Mouse (Mus musculus) kidney, embryonic 14.5 days (tissue): Measurements from ENCODE around the gene Irf1. TPM values are rescaled to one million over a fixed set of nuclear protein-coding genes. Genes with fewer than 3 reads are reported as not detected.
"Not testable (repeated sequence)": the region's sequence is repeated elsewhere in the genome, so short reads cannot be mapped to it uniquely, and the experiment has no call there.

Experiments used
- ATAC-seq: fragments of 200-750 bp; cut with Nextera tagmentation; 2 replicates; pipeline ENCODE4 v1.8.0; 2017; ENCODE audit warnings: moderate number of reproducible peaks, mild to moderate bottlenecking, moderate TSS enrichment, moderate library complexity; ENCODE audit not compliant: low FRiP score, low TSS enrichment
- H3K27ac ChIP-seq: fragments of 300-500 bp; sonication (generic); 2 replicates; pipeline ENCODE4 v1.5.1; 2014; ENCODE audit warnings: low read depth, mild to moderate bottlenecking, low read length, moderate library complexity, mixed read lengths
- H3K27me3 ChIP-seq: fragments of 300-500 bp; sonication (generic); 2 replicates; pipeline ENCODE4 v1.6.1; 2014; ENCODE audit warnings: mild to moderate bottlenecking, low read length; ENCODE audit not compliant: control insufficient read depth, insufficient read depth
- H3K36me3 ChIP-seq: fragments of 300-500 bp; sonication (generic); 2 replicates; pipeline ENCODE4 v1.6.1; 2014; ENCODE audit warnings: low read length, mixed read lengths; ENCODE audit not compliant: control insufficient read depth, insufficient read depth
- H3K4me1 ChIP-seq: fragments of 300-500 bp; sonication (generic); 2 replicates; pipeline ENCODE4 v1.6.1; 2014; ENCODE audit warnings: low read length, mixed read lengths; ENCODE audit not compliant: control insufficient read depth, insufficient read depth
- H3K4me2 ChIP-seq: fragments of 300-500 bp; sonication (generic); replicated peaks from 2 replicates; pipeline ENCODE4 v1.6.1; 2014; ENCODE audit warnings: low read depth, mild to moderate bottlenecking, low read length
- H3K4me3 ChIP-seq: fragments of 300-500 bp; sonication (generic); 2 replicates; pipeline ENCODE4 v1.5.1; 2014; ENCODE audit warnings: mild to moderate bottlenecking, low read length
- H3K9ac ChIP-seq: fragments of 300-500 bp; sonication (generic); 2 replicates; pipeline ENCODE4 v1.6.1; 2014; ENCODE audit warnings: low read depth, mild to moderate bottlenecking, low read length, moderate library complexity
- H3K9me3 ChIP-seq: fragments of 300-500 bp; sonication (generic); 2 replicates; pipeline ENCODE4 v1.6.1; 2016; ENCODE audit warnings: low read length; ENCODE audit not compliant: control insufficient read depth
- WGBS: fragments of 180-500 bp; shearing (Covaris S2); extraction: QIAGEN DNeasy Blood & Tissue Kit; methylation state at CpG from one replicate; pipeline ENCODE4 v1.1.7; 2014; 5-methylcytosine and 5-hydroxymethylcytosine counted together
- polyA plus RNA-seq: library from polyadenylated mRNA; unstranded; fragments of >200 nt; fragmentation: Nextera tagmentation; extraction: Ambion mirVana; gene quantifications from 2 replicates; pipeline ENCODE4 v1.2.1, GENCODE M21; 2014

Gene Irf1
- polyA plus RNA-seq, 1 experiment from 2014 or later: 13.2 TPM

GRCm38 (mm10) chr11:53758033-53758432, 11.8 kb upstream of the Irf1 start:
- 77% methylated on average over 8 of the region's 9 CpGs for WGBS
- H3K4me2 ChIP-seq, H3K36me3 ChIP-seq, ATAC-seq, H3K27me3 ChIP-seq, H3K27ac ChIP-seq, H3K9ac ChIP-seq, H3K9me3 ChIP-seq, H3K4me3 ChIP-seq: not testable (repeated sequence)
- peaks cover 30% of the 10 kb centered on the region for H3K4me1 ChIP-seq

DNA sequence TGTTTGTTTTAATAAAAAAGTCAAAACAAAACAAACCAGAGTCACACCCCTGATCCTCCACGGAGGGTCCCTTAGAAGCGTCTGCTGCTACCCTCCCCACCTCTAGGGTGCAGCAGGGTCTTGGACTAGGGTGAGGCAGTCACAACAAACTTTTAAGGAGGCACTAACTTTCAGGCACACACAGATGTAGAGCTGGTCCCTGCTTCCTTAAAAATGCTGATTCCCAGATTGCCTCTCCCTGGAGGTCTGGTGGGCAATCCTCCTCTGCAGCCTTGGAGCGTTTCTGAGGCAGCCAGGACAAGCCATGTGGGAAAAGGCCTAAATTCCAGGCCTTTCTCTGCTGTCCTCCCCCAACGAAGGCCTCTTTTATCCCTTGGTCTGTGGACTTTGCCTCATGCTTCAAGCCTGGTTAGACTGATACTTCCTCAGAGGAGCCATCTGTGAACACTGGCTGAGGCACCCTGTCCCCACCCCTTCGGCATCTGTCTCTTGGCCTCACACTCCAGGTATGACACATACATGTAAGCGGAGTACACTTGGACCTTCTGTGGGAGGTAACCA, 10.9 kb upstream of the Irf1 start:
- Histone ChIP-seq H3K27ac (no peak overlapping the region), H3K27me3 (no peaks in the 10 kb centered on the region), H3K4me1 (peaks cover 38% of the 10 kb centered on the region), H3K36me3 (no peaks in the 10 kb centered on the region), H3K9me3 (no peaks in the 10 kb centered on the region), H3K4me2 (no peak overlapping the region), H3K9ac (no peak overlapping the region), H3K4me3 (no peak overlapping the region)
- WGBS: 41% methylated on average over 6 of the region's 6 CpGs
- ATAC-seq: no peak

DNA sequence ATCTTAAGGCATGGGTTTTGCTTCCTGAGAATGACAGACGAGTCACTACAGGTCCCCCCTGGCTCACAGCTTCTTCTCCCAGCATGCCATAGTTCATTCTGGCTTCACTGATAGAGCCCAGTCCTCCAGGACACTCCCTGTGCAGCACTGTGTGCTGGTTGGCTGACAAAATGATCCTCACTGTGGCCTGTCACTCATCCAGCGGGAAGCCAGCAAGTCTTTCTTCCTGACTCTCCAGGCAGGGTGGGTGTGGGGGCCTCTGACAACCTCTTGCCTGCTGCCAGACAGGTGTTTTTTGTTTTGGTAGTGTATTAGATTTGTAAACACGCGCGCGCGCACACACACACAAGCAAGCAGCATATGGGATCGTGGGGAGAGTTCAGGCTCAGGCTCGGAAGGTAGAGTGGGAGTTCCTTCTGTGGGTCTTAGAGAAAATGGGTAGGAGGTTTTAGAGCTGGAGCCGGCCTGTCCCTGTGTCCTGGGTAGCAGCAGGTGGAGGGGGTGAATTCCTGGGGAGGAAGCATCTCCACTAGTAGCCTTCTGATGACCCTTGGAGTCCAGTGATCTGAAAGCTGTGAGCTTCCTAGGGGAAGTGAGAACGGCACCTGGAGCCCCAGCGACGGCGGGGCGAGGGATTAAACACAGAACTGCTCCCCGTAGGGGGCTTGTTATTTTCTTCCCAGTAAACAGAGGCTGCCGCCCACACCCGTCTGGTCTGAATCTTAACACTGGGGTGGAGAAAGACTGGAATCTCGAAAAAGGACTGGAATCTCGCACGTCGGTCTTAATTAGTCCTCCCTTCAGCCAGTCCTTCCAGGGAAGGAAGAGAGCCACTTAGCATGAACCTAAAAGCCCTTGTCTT, 10.0 kb upstream of the Irf1 start:
- no peaks in the 10 kb centered on the region for H3K27me3 ChIP-seq
- 18% methylated on average over 22 of the region's 22 CpGs for WGBS
- H3K36me3 ChIP-seq: no peaks in the 10 kb centered on the region
- H3K27ac ChIP-seq: no peak overlapping the region
- no peaks in the 10 kb centered on the region for H3K9me3 ChIP-seq
- no peak overlapping the region for H3K9ac ChIP-seq
- no peak overlapping the region for H3K4me3 ChIP-seq
- no peak for ATAC-seq
- H3K4me1 ChIP-seq: peaks cover 42% of the 10 kb centered on the region
- H3K4me2 ChIP-seq: no peak overlapping the region

GRCm38 (mm10) chr11:53761284-53761683, 8.5 kb upstream of the Irf1 start:
- Histone ChIP-seq H3K27me3 (no peaks in the 10 kb centered on the region), H3K4me1 (peaks cover 42% of the 10 kb centered on the region), H3K27ac (no peak overlapping the region), H3K4me3 (no peak overlapping the region), H3K9ac (no peak overlapping the region), H3K9me3 (no peaks in the 10 kb centered on the region), H3K4me2 (no peak overlapping the region), H3K36me3 (no peaks in the 10 kb centered on the region)
- ATAC-seq: no peak
- 73% methylated on average over 5 of the region's 5 CpGs for WGBS

DNA sequence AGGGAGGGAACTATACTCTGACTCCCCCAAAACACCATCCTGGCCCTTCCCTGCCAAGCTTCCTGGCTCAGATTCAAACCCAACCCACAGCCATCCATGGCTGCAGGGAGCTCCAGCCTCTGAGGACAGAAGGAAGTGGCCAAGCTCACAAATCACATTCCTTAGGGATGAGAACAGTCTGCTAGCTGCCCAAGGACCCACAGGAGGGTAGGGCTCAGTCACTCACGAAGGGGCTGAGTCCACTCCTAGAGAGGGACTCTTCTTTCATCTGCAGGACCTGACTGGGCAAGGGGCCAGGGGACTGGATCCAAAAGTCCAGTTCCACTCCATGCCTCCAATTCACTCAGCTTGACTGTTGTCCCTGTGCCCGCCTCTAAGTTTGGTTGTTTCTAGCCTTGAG, 8.0 kb upstream of the Irf1 start:
- no peaks in the 10 kb centered on the region for H3K9me3 ChIP-seq
- ATAC-seq: no peak
- peaks cover 42% of the 10 kb centered on the region for H3K4me1 ChIP-seq
- H3K9ac ChIP-seq: no peak overlapping the region
- H3K27me3 ChIP-seq: no peaks in the 10 kb centered on the region
- peak overlapping the region; percentile 91 for H3K27ac ChIP-seq
- no peak overlapping the region for H3K4me3 ChIP-seq
- no peaks in the 10 kb centered on the region for H3K36me3 ChIP-seq
- 43% methylated on average over 2 of the region's 2 CpGs for WGBS
- no peak overlapping the region for H3K4me2 ChIP-seq

GRCm38 (mm10) chr11:53762426-53762825, 7.4 kb upstream of the Irf1 start:
- Histone ChIP-seq H3K27me3 (no peaks in the 10 kb centered on the region), H3K9me3 (no peaks in the 10 kb centered on the region), H3K27ac (peak overlapping the region; percentile 91), H3K4me1 (peaks cover 42% of the 10 kb centered on the region), H3K36me3 (no peaks in the 10 kb centered on the region), H3K4me3 (peak overlapping the region; percentile 32), H3K4me2 (peak overlapping the region; percentile 64), H3K9ac (peak overlapping the region; percentile 37; the same call in 1 of the 2 replicates)
- no peak for ATAC-seq
- 77% methylated on average over 2 of the region's 2 CpGs for WGBS

GRCm38 (mm10) chr11:53762827-53763495, 6.9 kb upstream of the Irf1 start:
- peaks cover 42% of the 10 kb centered on the region for H3K4me1 ChIP-seq
- WGBS: 5% methylated on average over 23 of the region's 23 CpGs
- ATAC-seq: peak; percentile 32

GRCm38 (mm10) chr11:53763496-53764140, 6.2 kb upstream of the Irf1 start:
- WGBS: under 1% methylated on average over 33 of the region's 33 CpGs
- peak overlapping the region; percentile 64 for H3K4me2 ChIP-seq
- H3K27me3 ChIP-seq: no peaks in the 10 kb centered on the region
- H3K9ac ChIP-seq: peak overlapping the region; percentile 58; the same call in 1 of the 2 replicates
- peaks cover 39% of the 10 kb centered on the region for H3K4me1 ChIP-seq
- peak overlapping the region; percentile 91 for H3K27ac ChIP-seq
- H3K9me3 ChIP-seq: no peaks in the 10 kb centered on the region
- H3K4me3 ChIP-seq: peak overlapping the region; percentile 32
- H3K36me3 ChIP-seq: no peaks in the 10 kb centered on the region
- ATAC-seq: peak; percentile 75

More at GRCm38 (mm10) chr11:53762827-53763495, 6.9 kb upstream of the Irf1 start:
- Histone ChIP-seq H3K4me3 (peak overlapping the region; percentile 32), H3K9ac (peak overlapping the region; percentile 58), H3K27ac (peak overlapping the region; percentile 91), H3K36me3 (no peaks in the 10 kb centered on the region), H3K27me3 (no peaks in the 10 kb centered on the region), H3K9me3 (no peaks in the 10 kb centered on the region), H3K4me2 (peak overlapping the region; percentile 64)
